Mouse (Mus musculus) ES-E14 (cell line): ENCODE results near the gene Med15. TPM values are rescaled to one million over a fixed set of nuclear protein-coding genes. Genes with fewer than 3 reads are reported as not detected.

Source experiments
- DNase-seq: peaks from one replicate; pipeline ENCODE4 v3.0.0-alpha.2; 2013; ENCODE audit warnings: low read depth, low spot score
- H3K27ac ChIP-seq: 2 replicates; pipeline ENCODE4 v1.5.1; 2012; ENCODE audit warnings: low read depth, mild to moderate bottlenecking, low read length, moderate library complexity, mixed read lengths; ENCODE audit not compliant: poor library complexity, insufficient read depth, severe bottlenecking
- H3K36me3 ChIP-seq: 2 replicates; pipeline ENCODE4 v1.6.1; 2012; ENCODE audit warnings: mild to moderate bottlenecking, low read length, moderate library complexity, mixed read lengths; ENCODE audit not compliant: control insufficient read depth, poor library complexity, insufficient read depth, severe bottlenecking
- H3K4me1 ChIP-seq, 2 experiments: fragments of 150-350 bp in 1 of 2; sonication (generic) in 1 of 2; 2 replicates each; pipeline ENCODE4 v1.6.1; 2012; ENCODE audit warnings: low read length in 2 of 2, mild to moderate bottlenecking in 1 of 2, mixed read lengths in 1 of 2; ENCODE audit not compliant: control insufficient read depth in 2 of 2, insufficient read depth in 2 of 2, poor library complexity in 1 of 2
- H3K4me3 ChIP-seq, 2 experiments: fragments of 150-350 bp in 1 of 2; sonication (generic) in 1 of 2; 2 replicates each; pipeline ENCODE4 v1.5.1; 2012; ENCODE audit warnings: low read length in 2 of 2, low read depth in 1 of 2, mild to moderate bottlenecking in 1 of 2, mixed read lengths in 1 of 2; ENCODE audit not compliant: insufficient read depth in 1 of 2, poor library complexity in 1 of 2, severe bottlenecking in 1 of 2
- H3K9ac ChIP-seq: 2 replicates; pipeline ENCODE4 v1.6.1; 2012; ENCODE audit warnings: low read depth, mild to moderate bottlenecking, low read length, mixed read lengths; ENCODE audit not compliant: poor library complexity, insufficient read depth, severe bottlenecking
- H3K9me3 ChIP-seq: fragments of 150-350 bp; sonication (generic); 2 replicates; pipeline ENCODE4 v1.6.1; 2012; ENCODE audit warnings: low read depth, mild to moderate bottlenecking, low read length; ENCODE audit not compliant: control insufficient read depth, insufficient read depth
- CHD2 ChIP-seq: IDR thresholded peaks from 2 replicates; pipeline ENCODE4 v1.6.1; 2014; ENCODE audit warnings: mild to moderate bottlenecking, low read depth, low read length, inconsistent platforms
- HCFC1 ChIP-seq: IDR thresholded peaks from 2 replicates; pipeline ENCODE4 v1.6.1; 2012; ENCODE audit warnings: low read length, inconsistent platforms, borderline replicate concordance; ENCODE audit not compliant: insufficient read depth
- MAFK ChIP-seq: IDR thresholded peaks from 2 replicates; pipeline ENCODE4 v1.6.1; 2014; ENCODE audit warnings: mild to moderate bottlenecking, low read depth, low read length, inconsistent platforms; ENCODE audit not compliant: insufficient read depth
- ZC3H11A ChIP-seq: IDR thresholded peaks from 2 replicates; pipeline ENCODE4 v1.6.1; 2012; ENCODE audit warnings: low read depth, mild to moderate bottlenecking, inconsistent platforms, low read length, borderline replicate concordance
- ZNF384 ChIP-seq: IDR thresholded peaks from 2 replicates; pipeline ENCODE4 v1.6.1; 2012; ENCODE audit warnings: low read depth, low read length, inconsistent platforms
- in situ Hi-C, 2 experiments: fragments of 600-800 bp; cut with MboI; formaldehyde crosslinking; loops; one replicate each; pipeline ENCODE4 v1.15.1; 2025; ENCODE audit warnings: low sequenced_read_pairs in 2 of 2, inconsistent platforms in 1 of 2; ENCODE audit not compliant: unreplicated experiment in 2 of 2
- total RNA-seq: library from RNA; depleted of rRNA; stranded (reverse); fragments of 300-350 nt; gene quantifications from 2 replicates; pipeline ENCODE4 v1.2.3, GENCODE M21; 2012

Gene Med15
- total RNA-seq, 1 experiment = 32.7 TPM

- DNase-seq = no peak
- Histone ChIP-seq H3K4me3 (no peak overlapping the region), H3K9me3 (no peaks in the 10 kb centered on the region), H3K36me3 (peaks cover 43% of the 10 kb centered on the region), H3K4me1 (no peaks in the 10 kb centered on the region; a peak in 1 of 4 replicates), H3K9ac (no peak overlapping the region), H3K27ac (no peak overlapping the region)
- no peak for TF ChIP-seq CHD2
- TF ChIP-seq HCFC1 = no peak
- no peak for TF ChIP-seq ZNF384
- TF ChIP-seq ZC3H11A = no peak
- no peak for TF ChIP-seq MAFK
- in situ Hi-C loops = no loop called here
Observed at GRCm38 (mm10) chr16:17626269-17626555, 106.5 kb downstream of the Med15 start.

DNA sequence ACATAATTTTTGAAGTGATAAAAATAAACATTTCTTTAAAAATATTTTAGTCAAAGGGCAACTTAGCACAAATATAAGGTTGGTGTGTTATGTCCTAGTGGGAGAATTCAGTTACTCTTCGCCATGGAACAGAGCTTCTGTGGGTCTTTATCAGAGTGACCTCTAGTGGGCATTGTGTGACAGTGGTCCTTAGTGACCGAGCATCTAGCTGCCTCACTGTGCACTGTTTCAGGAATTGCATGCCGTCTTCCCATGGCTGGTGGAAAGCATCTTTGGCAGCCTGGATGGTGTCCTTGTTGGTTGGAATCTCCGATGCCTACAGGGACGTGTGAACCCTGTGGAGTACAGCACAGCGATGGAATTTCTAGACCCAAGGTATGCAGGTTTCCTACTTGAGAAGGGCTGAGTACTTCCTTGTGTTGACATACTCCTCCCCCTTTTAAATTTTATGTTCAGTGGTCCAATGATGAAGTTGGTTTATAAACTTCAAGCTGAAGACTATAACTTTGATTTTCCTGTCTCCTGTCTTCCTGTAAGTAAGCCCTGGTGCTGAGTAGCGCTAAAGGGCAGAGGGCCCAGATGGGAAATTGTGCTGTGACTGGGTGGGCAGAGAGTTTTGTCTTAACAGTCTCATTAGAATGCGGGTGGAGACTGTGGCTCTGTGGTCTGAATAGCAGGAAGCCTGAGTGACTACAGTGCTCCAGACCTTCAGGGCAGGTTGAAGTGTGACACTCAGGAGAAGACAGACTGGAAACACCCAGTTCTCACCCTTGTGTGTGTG is 107.0 kb downstream of the Med15 start:
- peaks cover 43% of the 10 kb centered on the region for H3K36me3 ChIP-seq
- H3K9ac ChIP-seq = no peak overlapping the region
- H3K4me3 ChIP-seq = no peak overlapping the region
- in situ Hi-C loops = no loop called here
- no peak for DNase-seq
- H3K9me3 ChIP-seq = no peaks in the 10 kb centered on the region
- no peaks in the 10 kb centered on the region; a peak in 1 of 4 replicates for H3K4me1 ChIP-seq
- no peak for TF ChIP-seq ZNF384
- no peak for TF ChIP-seq CHD2
- no peak for TF ChIP-seq MAFK
- no peak for TF ChIP-seq HCFC1
- no peak for TF ChIP-seq ZC3H11A
- no peak overlapping the region for H3K27ac ChIP-seq

DNA sequence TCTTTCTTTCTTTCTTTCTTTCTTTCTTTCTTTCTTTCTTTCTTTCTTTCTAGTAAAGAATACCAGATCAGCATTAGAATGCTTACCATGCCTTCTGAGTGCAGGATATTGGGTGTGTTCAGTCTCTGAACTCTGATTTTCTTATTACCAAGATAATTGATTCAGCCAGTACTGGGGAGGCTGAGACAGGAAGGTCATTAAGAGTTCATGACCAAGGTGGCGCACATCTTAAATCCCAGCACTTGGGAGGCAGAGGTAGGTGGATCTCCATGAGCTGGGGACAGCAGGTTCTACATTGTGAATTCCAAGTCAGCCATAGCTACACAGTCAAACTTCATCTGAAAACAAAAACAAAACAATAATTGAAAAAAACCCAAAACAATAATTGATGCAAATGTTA is 110.8 kb downstream of the Med15 start:
- DNase-seq = no peak
- Histone ChIP-seq H3K27ac (no peak overlapping the region; the same call in 1 of the 2 replicates), H3K4me1 (peaks cover 0 to 8% of the 10 kb centered on the region in 2 experiments; a peak in 2 of 4 replicates), H3K36me3 (peaks cover 19% of the 10 kb centered on the region), H3K4me3 (no peak overlapping the region), H3K9me3 (no peaks in the 10 kb centered on the region), H3K9ac (no peak overlapping the region)
- TF ChIP-seq ZC3H11A (no peak), ZNF384 (no peak), MAFK (no peak), HCFC1 (no peak), CHD2 (no peak)
- in situ Hi-C loops = no loop called here

GRCm38 (mm10) chr16:17619198-17620105 is 113.2 kb downstream of the Med15 start, which contains the start of gene Smpd4:
Gene Smpd4 (plus strand): TSS chr16:17619354.
- H3K9ac ChIP-seq = peak within 1 kb of the TSS; percentile 95
- peaks cover 5% of the 10 kb centered on the region; the same call in 1 of the 2 replicates for H3K36me3 ChIP-seq
- no peak for TF ChIP-seq MAFK
- TF ChIP-seq HCFC1 = peak; percentile 75; the same call in 1 of the 2 replicates
- in situ Hi-C loops = no loop called here
- H3K4me3 ChIP-seq = peak within 1 kb of the TSS; percentile 89 to 97
- DNase-seq = peak; percentile 86
- H3K4me1 ChIP-seq = peaks cover 0 to 9% of the 10 kb centered on the region in 2 experiments; a peak in 2 of 4 replicates
- H3K27ac ChIP-seq = peak within 1 kb of the TSS; percentile 4
- no peaks in the 10 kb centered on the region for H3K9me3 ChIP-seq
